Mouse (Mus musculus) cortical plate, adult 2 months (tissue): ENCODE measurements around the gene Apom. TPM values are rescaled to one million over a fixed set of nuclear protein-coding genes. Genes with fewer than 3 reads are reported as not detected.

Source experiments
- H3K27ac ChIP-seq: fragments of 200-500 bp; 2 replicates; pipeline ENCODE4 v1.5.1; 2012; ENCODE audit warnings: low read length, control low read depth, inconsistent platforms; ENCODE audit not compliant: insufficient read depth
- H3K4me1 ChIP-seq: fragments of 200-500 bp; 2 replicates; pipeline ENCODE4 v1.6.1; 2011; ENCODE audit warnings: low read length; ENCODE audit not compliant: control insufficient read depth, insufficient read depth
- H3K4me3 ChIP-seq: fragments of 200-500 bp; 2 replicates; pipeline ENCODE4 v1.5.1; 2011; ENCODE audit warnings: mild to moderate bottlenecking, low read length, control low read depth; ENCODE audit not compliant: insufficient read depth
- CTCF ChIP-seq: fragments of 200-500 bp; IDR thresholded peaks from 2 replicates; pipeline ENCODE4 v1.5.1; 2011; ENCODE audit warnings: mild to moderate bottlenecking, control low read depth, low read length; ENCODE audit not compliant: insufficient read depth; ENCODE audit errors: extremely low read depth
- POLR2A ChIP-seq: fragments of 200-500 bp; IDR thresholded peaks from 2 replicates; pipeline ENCODE4 v1.6.1; 2011; ENCODE audit warnings: mild to moderate bottlenecking, low read length, control low read depth; ENCODE audit not compliant: insufficient read depth; ENCODE audit errors: extremely low read depth
- polyA plus RNA-seq: library from polyadenylated mRNA; depleted of rRNA; stranded (reverse); fragments of >200 nt; gene quantifications from 2 replicates; pipeline ENCODE4 v1.2.3, GENCODE M21; 2012

The Apom gene
- polyA plus RNA-seq, 1 experiment: 0.13 TPM

DNA sequence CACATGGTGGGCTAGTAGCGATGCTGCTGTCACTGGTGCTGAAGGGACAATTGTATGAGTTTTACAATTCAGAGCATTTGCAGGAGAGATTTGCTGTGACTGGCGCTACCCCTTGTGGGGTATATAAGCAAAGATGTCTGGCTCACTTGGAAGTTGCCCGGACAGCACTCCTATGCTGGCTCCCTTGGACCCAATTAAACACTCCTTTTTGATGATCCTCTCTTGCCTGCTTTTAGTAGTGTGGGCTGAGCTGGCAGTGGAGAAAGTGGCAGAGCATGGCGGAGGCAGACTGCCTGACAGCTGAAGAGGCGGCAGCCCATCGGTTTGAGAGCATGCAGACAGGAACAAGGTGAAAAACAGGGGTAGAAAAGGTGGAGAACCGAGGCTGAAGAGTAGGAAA, 35.9 kb upstream of the Apom start:
- no peak overlapping the region for H3K4me3 ChIP-seq
- TF ChIP-seq CTCF (no peak), POLR2A (no peak)
- H3K27ac ChIP-seq: no peak overlapping the region
- H3K4me1 ChIP-seq: peaks cover 5% of the 10 kb centered on the region; the same call in 1 of the 2 replicates

DNA sequence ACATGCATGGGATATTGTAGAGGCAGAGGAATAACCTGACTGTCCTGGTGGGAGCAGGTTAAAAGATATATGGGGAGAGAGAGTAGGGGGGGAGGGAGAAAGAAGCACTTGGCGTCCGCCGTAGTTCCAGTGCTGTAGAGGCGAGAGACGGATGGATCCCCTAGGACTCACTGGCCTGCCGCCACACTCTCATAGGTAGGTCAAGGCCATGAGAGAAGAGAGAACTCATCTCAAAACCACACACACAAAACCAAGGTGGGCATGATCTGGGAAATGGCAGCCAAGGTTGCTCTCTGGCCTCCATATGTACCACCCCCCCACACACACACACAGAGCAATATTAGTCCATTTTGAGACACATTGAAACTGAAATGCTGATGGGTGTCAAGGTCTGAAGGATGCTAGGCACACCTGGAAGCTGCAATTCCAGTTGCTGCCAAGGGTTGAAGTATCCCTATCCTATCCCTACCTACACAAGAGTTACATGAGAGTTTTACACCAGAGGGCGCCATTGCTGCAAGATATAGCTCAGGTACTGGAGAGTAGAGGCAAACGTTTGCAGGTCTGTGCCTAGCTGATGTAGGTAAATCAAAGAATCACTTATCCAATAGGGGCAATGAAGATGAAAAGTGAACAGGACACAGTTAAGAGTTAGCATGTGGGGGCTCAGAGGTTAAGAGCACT, 34.6 kb upstream of the Apom start:
- no peak overlapping the region for H3K4me3 ChIP-seq
- TF ChIP-seq CTCF: peak; percentile 62
- TF ChIP-seq POLR2A: no peak
- H3K4me1 ChIP-seq: peaks cover 7% of the 10 kb centered on the region
- no peak overlapping the region for H3K27ac ChIP-seq

DNA sequence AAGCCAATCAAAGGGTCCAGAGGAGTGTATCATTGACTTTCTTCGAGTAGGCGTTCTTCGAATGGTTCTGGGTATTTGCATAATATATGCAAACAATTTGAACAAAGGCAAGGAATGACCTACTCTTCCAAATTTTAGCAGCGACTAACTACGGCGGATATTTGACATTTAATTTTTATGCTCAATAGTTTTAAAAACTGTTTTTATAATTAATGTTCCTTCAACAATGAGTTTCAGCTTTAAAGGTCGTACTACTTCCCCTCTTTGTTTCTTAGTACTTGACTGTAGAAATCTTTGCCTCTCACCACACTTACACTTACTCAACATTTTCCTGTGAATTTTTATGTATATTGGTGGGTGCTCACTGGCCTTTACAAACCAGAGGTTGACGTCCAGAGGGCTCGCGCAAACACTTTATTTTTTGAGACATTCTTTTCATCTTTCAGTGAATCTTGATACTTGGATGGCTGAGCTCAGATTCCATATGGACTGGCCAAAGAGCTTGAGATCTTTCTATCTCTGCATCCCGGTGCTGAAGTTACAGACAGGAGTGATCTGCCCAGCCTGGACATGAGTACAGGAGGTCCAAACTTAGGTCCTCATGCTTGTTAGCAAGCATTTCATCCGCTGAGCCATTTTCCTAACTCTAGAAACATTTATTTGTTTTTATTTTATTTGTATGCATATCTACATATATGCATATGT, 33.8 kb upstream of the Apom start:
- H3K4me1 ChIP-seq: peaks cover 7% of the 10 kb centered on the region
- no peak for TF ChIP-seq CTCF
- TF ChIP-seq POLR2A: no peak
- H3K27ac ChIP-seq: peak overlapping the region; percentile 93; the same call in 1 of the 2 replicates
- peak overlapping the region; percentile 49 for H3K4me3 ChIP-seq

DNA sequence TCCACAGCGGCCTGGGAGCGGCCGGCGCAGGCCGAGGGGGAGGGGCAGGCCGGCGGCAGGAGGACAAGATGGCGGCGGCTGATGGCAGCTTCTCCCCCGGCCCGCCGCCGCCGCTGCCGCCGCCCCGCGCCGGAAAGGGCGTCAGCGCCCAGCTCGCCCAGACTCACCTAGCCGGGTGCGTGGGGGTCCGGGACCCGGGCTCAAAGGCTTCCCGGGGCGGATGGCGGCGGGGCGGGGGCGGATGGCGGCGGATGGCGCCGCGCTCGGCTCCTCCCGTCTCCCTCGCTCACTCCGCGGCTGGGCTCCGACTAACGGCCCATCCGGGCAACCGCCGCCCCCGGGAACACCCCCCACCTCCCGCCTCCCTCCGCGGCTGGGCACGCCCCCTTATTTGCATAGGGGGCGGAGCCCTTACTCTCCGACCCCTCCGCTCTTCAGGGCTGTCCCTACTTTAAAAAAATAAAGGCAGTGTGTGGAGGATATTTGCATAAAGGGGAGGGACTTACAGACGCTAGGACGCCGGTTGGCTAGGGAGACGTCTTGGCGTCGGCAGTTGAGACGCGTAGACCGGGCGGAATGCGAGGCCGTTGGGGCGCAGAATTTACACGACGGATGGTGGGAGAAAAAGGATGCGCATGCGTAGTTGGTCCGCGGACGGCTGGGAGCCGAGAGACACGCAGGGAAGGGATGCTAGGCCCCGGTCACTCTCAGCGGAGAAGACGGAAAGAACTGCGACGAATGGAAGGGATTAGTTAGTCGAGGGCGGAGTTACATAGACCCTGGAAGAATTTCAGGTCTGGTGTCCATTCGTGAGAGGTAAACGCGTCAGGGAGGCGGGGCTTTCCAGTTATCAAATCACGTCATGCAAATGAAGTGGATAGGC, 33.0 kb upstream of the Apom start, which contains the start of gene Prrc2a:
Prrc2a (minus strand) TSS at position 330 of the 883 bp plus-strand sequence.
- H3K27ac ChIP-seq: peak within 1 kb of the TSS; percentile 96
- TF ChIP-seq CTCF: no peak
- peak; percentile 96 for TF ChIP-seq POLR2A
- H3K4me3 ChIP-seq: peak within 1 kb of the TSS; percentile 49
- H3K4me1 ChIP-seq: peaks cover 7% of the 10 kb centered on the region

DNA sequence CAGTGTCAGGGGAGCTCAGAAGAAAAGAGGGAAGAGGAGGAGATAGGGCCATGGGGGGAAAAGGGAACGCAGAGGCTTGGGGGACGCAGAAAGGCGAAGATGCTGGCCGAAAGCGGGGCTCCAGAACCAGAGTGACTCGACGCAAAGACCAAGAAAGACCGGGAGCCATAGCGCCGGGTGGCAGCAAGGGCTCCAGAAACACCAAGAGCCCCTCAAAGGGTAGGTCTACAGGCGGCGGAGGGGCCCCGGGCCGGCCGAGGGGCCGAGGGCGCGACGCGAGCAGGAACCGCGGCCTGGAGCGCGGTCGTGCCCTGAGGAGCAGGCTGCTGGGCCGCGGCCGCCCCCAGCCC, 32.3 kb upstream of the Apom start:
- Histone ChIP-seq H3K4me1 (peaks cover 7% of the 10 kb centered on the region), H3K4me3 (peak overlapping the region; percentile 49), H3K27ac (peak overlapping the region; percentile 96)
- TF ChIP-seq CTCF: no peak
- no peak for TF ChIP-seq POLR2A

DNA sequence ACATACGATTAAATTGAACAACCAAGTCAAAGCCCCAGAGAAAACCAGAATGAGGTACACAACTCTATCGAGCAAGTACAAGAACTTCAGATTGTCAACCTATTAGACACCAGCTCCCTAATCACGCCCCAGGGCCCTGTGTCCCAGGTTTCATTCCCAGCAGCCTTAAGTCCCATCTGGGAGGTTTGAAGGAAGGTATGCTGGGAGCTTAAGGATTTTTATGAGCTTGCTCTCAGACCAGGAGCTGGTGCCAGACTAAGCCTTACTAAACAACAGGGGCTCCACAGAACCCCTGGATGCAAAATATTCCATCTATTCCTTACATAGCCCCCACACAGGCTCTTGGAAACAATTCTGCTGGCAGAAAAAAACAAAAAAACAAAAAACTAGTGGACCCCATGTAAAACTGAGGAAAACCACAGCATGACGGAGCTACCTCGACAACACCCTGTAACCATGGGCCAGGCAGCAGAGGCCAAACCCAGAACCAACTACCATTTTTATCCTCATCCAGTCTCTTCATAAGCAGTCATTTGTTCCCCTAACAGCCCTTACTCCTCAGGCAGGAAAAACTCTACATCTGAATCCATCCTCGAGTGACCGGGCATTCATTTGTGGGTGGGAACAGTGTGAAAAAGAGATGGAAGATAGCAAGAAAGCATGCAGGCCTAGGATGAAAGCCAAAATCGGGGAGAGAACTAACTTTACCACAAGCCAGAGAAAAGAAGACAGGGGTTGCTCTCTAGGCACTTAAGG, 31.7 kb upstream of the Apom start:
- peak overlapping the region; percentile 49 for H3K4me3 ChIP-seq
- TF ChIP-seq POLR2A: no peak
- TF ChIP-seq CTCF: no peak
- peaks cover 6% of the 10 kb centered on the region for H3K4me1 ChIP-seq
- H3K27ac ChIP-seq: no peak overlapping the region; the same call in 1 of the 2 replicates

DNA sequence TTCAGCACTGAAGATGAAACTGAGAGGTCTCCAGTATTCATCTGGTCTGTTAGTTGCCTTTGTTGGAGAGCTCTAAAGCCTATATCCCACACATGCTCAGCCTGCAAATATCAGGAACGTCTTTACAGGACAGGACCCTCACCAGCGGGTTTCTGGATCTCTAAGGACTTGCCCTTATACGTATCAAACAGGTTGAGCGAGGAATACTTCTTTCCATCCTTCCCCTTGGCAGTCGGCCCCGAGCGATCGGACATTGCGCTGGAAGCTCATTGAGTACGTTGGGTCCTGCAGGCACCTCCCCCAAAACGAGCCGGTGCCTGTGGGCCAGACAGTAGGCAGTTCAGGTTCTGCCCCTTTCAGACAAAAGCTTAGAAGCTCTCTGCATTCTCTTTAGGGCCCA, 30.9 kb upstream of the Apom start:
- H3K27ac ChIP-seq: no peak overlapping the region
- TF ChIP-seq CTCF (no peak), POLR2A (no peak)
- H3K4me3 ChIP-seq: peak overlapping the region; percentile 49
- H3K4me1 ChIP-seq: peaks cover 5% of the 10 kb centered on the region

DNA sequence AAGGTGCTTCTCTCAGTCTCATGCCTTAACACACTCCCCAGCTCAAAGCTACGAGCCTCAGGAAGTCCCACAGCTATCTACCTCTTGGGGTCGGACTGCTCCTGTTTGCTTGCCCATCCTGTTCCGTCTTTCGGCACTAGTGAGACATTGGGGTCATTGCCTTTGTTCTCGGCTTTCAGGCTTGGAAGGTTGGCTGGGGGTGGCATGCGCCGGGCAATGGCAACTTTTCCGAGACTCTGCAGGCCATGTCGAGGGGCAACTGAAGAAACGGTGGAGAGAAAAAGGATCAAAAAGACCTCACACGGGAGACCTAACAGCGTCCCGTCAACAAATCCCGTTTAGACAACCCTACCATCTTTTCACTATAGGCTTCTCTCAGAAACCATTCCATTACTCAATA, 30.3 kb upstream of the Apom start:
- H3K4me3 ChIP-seq: peak overlapping the region; percentile 49; the same call in 1 of the 2 replicates
- TF ChIP-seq CTCF: no peak
- no peak for TF ChIP-seq POLR2A

DNA sequence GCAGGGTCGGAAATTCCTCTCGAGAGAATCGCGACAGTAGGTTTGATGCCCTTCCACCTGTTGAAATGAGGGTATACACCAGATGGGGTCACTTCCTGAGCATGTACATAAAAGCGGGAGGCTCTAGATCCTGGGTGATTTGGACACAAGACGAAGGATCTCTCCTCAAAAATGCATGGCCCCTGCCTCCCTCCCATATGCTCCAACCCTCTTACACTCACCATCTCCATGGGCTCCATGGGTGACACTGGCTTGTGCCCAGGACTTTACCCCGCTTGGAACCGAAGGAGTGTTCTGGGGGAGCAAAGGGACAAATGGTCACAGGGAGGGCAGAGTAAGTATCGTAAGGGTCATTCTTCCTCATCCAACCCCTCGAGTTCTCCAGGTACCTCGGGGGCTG, 29.6 kb upstream of the Apom start:
- TF ChIP-seq CTCF: no peak
- no peak for TF ChIP-seq POLR2A
- Histone ChIP-seq H3K4me3 (no peak overlapping the region), H3K27ac (no peak overlapping the region), H3K4me1 (peaks cover 3% of the 10 kb centered on the region)

More for the DNA sequence above, 30.3 kb upstream of the Apom start:
- H3K4me1 ChIP-seq: peaks cover 3% of the 10 kb centered on the region
- no peak overlapping the region for H3K27ac ChIP-seq
